Mouse (Mus musculus): ENCODE measurements around the gene Chrna9.

- no peak for TF ChIP-seq EP300 (IDR thresholded peaks at IDR 0.05; ENCODE audit: low read depth)
- TF ChIP-seq CTCF (IDR thresholded peaks at IDR 0.05; ENCODE audit: low read depth): no peak
These were observed 45.7 kb upstream of the Chrna9 start for GRCm38 (mm10) chr5:65888998-65889397.
